Mouse (Mus musculus): ENCODE measurements around the gene Klk9.

The Klk9 gene

GRCm38 (mm10) chr7:43789295-43789694 lies 2.4 kb upstream of the Klk9 start:
- no peak for DNase-seq (ENCODE audit: low read depth, low spot score)

- DNase-seq (ENCODE audit: low read depth, low spot score), result no peak
Observed at GRCm38 (mm10) chr7:43796355-43796754, 4.7 kb downstream of the Klk9 start.

GRCm38 (mm10) chr7:43797333-43797769 lies 5.7 kb downstream of the Klk9 start, which contains the start of gene Klk8:
Gene Klk8, plus strand, starts transcription at chr7:43797577.
- peak; percentile 66 for DNase-seq (ENCODE audit: low read depth, low spot score)

GRCm38 (mm10) chr7:43797844-43798462 lies 6.3 kb downstream of the Klk9 start:
- peak; percentile 85 for DNase-seq (ENCODE audit: low read depth, low spot score)

GRCm38 (mm10) chr7:43799876-43800275 lies 8.2 kb downstream of the Klk9 start:
- DNase-seq (ENCODE audit: low read depth, low spot score), result peak; percentile 58

- DNase-seq (ENCODE audit: low read depth, low spot score), result no peak
Observed at GRCm38 (mm10) chr7:43810994-43811393, 19.3 kb downstream of the Klk9 start, which contains the start of gene Klk7. Gene Klk7, plus strand, starts transcription at chr7:43811294.

- no peak for DNase-seq (ENCODE audit: low read depth, low spot score)
Observed at GRCm38 (mm10) chr7:43815211-43815610, 23.5 kb downstream of the Klk9 start.

- DNase-seq (ENCODE audit: low read depth, low spot score), result peak; percentile 74
Observed at GRCm38 (mm10) chr7:43816746-43817145, 25.1 kb downstream of the Klk9 start.

GRCm38 (mm10) chr7:43821581-43821980 lies 29.9 kb downstream of the Klk9 start:
- DNase-seq (ENCODE audit: low read depth, low spot score), result no peak

- no peak for DNase-seq (ENCODE audit: low read depth, low spot score)
Observed at GRCm38 (mm10) chr7:43824199-43824598, 32.5 kb downstream of the Klk9 start, which contains the start of gene Klk6. Gene Klk6, plus strand, starts transcription at chr7:43824499.

- DNase-seq (ENCODE audit: low read depth, low spot score), result no peak
Observed at GRCm38 (mm10) chr7:43826056-43826455, 34.4 kb downstream of the Klk9 start.

GRCm38 (mm10) chr7:43827706-43828105 lies 36.0 kb downstream of the Klk9 start:
- DNase-seq (ENCODE audit: low read depth, low spot score), result no peak

GRCm38 (mm10) chr7:43829006-43829405 lies 37.3 kb downstream of the Klk9 start:
- DNase-seq (ENCODE audit: low read depth, low spot score), result no peak

- no peak for DNase-seq (ENCODE audit: low read depth, low spot score)
Observed at GRCm38 (mm10) chr7:43841701-43842100, 50.0 kb downstream of the Klk9 start, which contains the start of gene Klk5. Gene Klk5, plus strand, starts transcription at chr7:43841971.

GRCm38 (mm10) chr7:43843801-43844200 lies 52.1 kb downstream of the Klk9 start:
- peak; percentile 57 for DNase-seq (ENCODE audit: low read depth, low spot score)
